Mouse (Mus musculus) intestine, embryonic 16.5 days (tissue): ENCODE measurements around the gene Ptma. TPM values are rescaled to one million over a fixed set of nuclear protein-coding genes. Genes with fewer than 3 reads are reported as not detected.

Experiments
- ATAC-seq: fragments of 200-750 bp; cut with Nextera tagmentation; 2 replicates; pipeline ENCODE4 v1.8.0; 2017; ENCODE audit warnings: moderate TSS enrichment, moderate library complexity
- H3K27ac ChIP-seq: fragments of 300-500 bp; sonication (generic); 2 replicates; pipeline ENCODE4 v1.5.1; 2014; ENCODE audit warnings: mild to moderate bottlenecking, low read length
- H3K27me3 ChIP-seq: fragments of 300-500 bp; sonication (generic); replicated peaks from 2 replicates; pipeline ENCODE4 v1.6.1; 2014; ENCODE audit warnings: low read length, control low read depth, mixed read lengths; ENCODE audit not compliant: control insufficient read depth, insufficient read depth
- H3K36me3 ChIP-seq: fragments of 300-500 bp; sonication (generic); 2 replicates; pipeline ENCODE4 v1.6.1; 2014; ENCODE audit warnings: low read length, control low read depth; ENCODE audit not compliant: control insufficient read depth, insufficient read depth
- H3K4me1 ChIP-seq: fragments of 300-500 bp; sonication (generic); 2 replicates; pipeline ENCODE4 v1.6.1; 2014; ENCODE audit warnings: low read length, control low read depth, mixed read lengths; ENCODE audit not compliant: control insufficient read depth, insufficient read depth
- H3K4me2 ChIP-seq: fragments of 300-500 bp; sonication (generic); 2 replicates; pipeline ENCODE4 v1.6.1; 2014; ENCODE audit warnings: low read depth, low read length, control low read depth
- H3K4me3 ChIP-seq: fragments of 300-500 bp; sonication (generic); 2 replicates; pipeline ENCODE4 v1.5.1; 2014; ENCODE audit warnings: mild to moderate bottlenecking, low read length
- H3K9ac ChIP-seq: fragments of 300-500 bp; sonication (generic); 2 replicates; pipeline ENCODE4 v1.6.1; 2014; ENCODE audit warnings: low read depth, low read length
- H3K9me3 ChIP-seq: fragments of 300-500 bp; sonication (generic); 2 replicates; pipeline ENCODE4 v1.6.1; 2016; ENCODE audit warnings: low read length, control low read depth; ENCODE audit not compliant: control insufficient read depth
- WGBS: fragments of 180-500 bp; shearing (Covaris S2); extraction: QIAGEN DNeasy Blood & Tissue Kit; methylation state at CpG from one replicate; pipeline ENCODE4 v1.1.7; 2014; 5-methylcytosine and 5-hydroxymethylcytosine counted together
- polyA plus RNA-seq: library from polyadenylated mRNA; unstranded; fragments of >200 nt; fragmentation: Nextera tagmentation; extraction: Ambion mirVana; gene quantifications from 2 replicates; pipeline ENCODE4 v1.2.1, GENCODE M21; 2015

The Ptma gene
- polyA plus RNA-seq, 1 experiment from 2014 or later: 1,813 TPM

DNA sequence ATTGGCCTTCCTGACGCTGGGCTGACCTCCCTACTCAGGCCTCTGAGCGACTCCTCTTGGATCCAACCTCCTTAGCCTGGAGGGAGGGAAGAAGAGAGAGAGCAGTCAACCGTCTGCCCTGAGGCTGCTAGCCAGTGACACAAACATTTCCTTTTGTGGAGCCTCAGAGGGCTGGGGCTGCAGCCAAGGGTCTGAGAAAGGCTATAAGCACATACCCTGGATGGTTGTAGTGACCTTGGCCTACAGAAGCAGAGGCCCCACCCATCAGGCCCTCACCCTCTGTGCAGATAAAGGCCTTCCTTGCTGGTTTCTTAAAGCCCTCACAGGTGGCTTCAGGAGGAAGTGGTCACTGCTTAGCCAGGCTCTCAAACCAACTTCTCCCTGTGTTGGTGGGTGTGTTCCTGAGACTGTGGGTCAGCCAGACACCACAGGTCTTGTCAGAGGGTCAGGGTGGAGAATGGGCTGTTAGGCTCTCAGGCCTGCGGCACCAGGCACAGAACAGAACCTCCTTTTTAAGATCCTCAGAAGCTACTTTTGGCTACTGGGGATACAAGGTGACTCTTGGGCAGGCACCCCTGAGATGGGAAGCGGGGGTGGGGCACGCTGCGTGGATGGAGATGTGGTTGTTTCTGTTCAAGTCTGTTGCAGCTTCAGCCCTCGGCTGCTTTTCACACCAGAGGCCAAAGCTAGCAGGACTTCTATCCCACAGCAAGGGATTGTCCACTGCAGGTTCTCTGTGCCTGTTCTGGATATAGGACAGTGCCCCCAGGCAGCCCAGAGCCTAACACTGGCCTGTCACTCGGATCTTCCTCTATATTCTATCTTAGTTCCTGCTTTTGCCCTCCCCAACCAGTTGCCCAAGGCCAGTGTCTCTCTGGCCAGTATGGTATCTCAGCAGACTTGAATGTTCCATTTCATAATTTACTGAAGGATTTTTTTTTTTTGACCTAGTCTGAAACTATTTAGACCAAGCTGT lies 34.1 kb upstream of the Ptma start:
- H3K27ac ChIP-seq: peak overlapping the region; percentile 96
- H3K4me1 ChIP-seq: peaks cover 37% of the 10 kb centered on the region
- H3K27me3 ChIP-seq: no peaks in the 10 kb centered on the region
- H3K4me3 ChIP-seq: no peak overlapping the region
- whole genome bisulfite sequencing: 62% methylated on average over 9 of the region's 9 CpGs
- no peak for ATAC-seq
- 0 out of 2 replicates have a peak overlapping the region, but pooled peaks have one; percentile 17 for H3K4me2 ChIP-seq
- H3K9ac ChIP-seq: peak overlapping the region; percentile 58
- H3K36me3 ChIP-seq: no peaks in the 10 kb centered on the region
- H3K9me3 ChIP-seq: no peaks in the 10 kb centered on the region

DNA sequence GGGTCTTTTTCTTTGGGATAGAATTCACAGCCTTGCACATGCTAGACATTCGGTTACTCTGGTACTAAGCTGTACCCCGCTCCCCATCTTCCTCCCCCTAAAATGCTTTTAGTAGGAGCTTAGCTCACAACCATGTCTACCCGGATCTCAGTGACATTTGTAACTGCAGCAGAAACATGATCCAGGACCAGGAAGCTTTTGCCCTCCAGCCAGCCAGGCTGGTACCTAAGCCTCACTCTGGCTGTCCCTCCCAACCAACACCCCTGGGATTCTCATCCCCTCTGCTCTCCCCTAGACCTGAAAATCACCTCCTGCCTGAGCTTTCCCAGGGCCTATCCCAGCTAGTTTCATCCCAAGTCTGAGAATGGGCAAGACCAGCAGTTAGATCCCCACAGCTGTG lies 32.7 kb upstream of the Ptma start:
- no peaks in the 10 kb centered on the region for H3K36me3 ChIP-seq
- H3K9me3 ChIP-seq: no peaks in the 10 kb centered on the region
- no peak overlapping the region for H3K4me3 ChIP-seq
- H3K9ac ChIP-seq: 0 out of 2 replicates have a peak overlapping the region, but pooled peaks have one; percentile 8
- no peak overlapping the region for H3K4me2 ChIP-seq
- H3K27ac ChIP-seq: no peak overlapping the region
- H3K4me1 ChIP-seq: peaks cover 46% of the 10 kb centered on the region
- H3K27me3 ChIP-seq: no peaks in the 10 kb centered on the region
- WGBS: 90% methylated on average over 3 of the region's 3 CpGs
- ATAC-seq: no peak

DNA sequence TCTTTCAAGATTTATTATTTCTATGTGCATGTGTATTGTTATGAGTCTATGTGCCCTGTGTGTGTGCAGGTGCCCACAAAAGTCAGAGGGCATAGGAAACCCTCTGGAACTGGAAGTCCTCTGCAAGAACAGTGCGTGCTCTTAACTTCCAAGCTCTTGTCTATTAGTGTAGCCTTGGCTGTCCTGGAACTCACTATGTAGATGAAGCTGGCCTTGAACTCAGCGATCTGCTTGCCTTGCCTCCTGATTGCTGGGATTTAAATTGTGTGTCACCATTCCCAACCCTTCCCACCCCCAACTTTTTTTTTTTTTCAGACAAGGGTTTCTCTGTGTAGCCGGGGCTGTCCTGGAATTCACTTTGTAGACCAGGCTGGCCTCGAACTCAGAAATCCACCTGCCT lies 30.2 kb upstream of the Ptma start:
- ATAC-seq: no peak
- WGBS: 89% methylated on average over 4 of the region's 4 CpGs
- Histone ChIP-seq H3K4me1 (peaks cover 51% of the 10 kb centered on the region), H3K4me2 (no peak overlapping the region), H3K36me3 (no peaks in the 10 kb centered on the region), H3K9me3 (no peaks in the 10 kb centered on the region), H3K27ac (no peak overlapping the region), H3K9ac (no peak overlapping the region), H3K4me3 (no peak overlapping the region), H3K27me3 (no peaks in the 10 kb centered on the region)

DNA sequence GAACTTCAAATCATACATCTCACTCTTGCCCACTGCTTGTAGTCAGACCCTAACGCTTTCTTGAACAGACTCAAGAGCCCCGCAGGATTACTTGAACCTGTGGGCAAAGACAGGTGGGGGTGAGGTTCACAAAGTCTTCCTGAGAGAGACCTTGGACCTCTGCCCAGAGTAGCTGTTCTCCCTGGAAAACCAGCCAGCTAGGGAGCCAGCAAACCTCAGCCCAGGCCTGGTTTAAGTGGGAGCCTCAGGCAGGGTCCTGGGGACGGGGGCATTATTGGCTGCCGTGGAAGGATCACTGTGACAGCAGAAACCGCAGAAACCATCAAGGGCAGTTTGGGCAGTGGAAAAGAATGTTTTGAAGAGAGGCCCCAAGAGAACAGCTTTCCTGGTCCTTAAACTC lies 29.2 kb upstream of the Ptma start:
- 63% methylated on average over 5 of the region's 5 CpGs for WGBS
- Histone ChIP-seq H3K9me3 (no peaks in the 10 kb centered on the region), H3K4me2 (no peak overlapping the region), H3K27me3 (no peaks in the 10 kb centered on the region), H3K36me3 (no peaks in the 10 kb centered on the region), H3K4me3 (no peak overlapping the region), H3K4me1 (peaks cover 49% of the 10 kb centered on the region), H3K27ac (peak overlapping the region; percentile 80), H3K9ac (peak overlapping the region; percentile 21)
- ATAC-seq: peak; percentile 36; the same call in 1 of the 2 replicates

DNA sequence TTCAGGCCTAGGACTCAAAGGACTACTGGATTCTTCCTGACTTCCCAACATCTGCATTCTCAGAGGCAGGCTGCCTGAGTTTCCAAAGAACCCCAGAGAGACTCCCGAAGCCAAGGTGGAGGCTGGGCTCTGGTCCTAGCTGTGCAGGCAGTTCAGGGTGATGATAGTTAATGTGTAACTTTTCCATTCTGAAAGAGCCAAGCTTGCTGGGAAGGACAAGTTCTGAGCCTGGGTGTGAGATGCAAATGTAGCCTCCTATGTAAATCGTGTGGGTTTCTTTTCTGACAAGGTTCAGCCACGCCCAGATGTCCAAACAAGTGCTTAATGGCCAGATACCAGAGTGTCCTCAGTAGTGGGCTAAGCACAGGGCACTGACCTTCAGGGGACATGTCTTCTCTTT lies 28.5 kb upstream of the Ptma start:
- 34% methylated on average over 3 of the region's 3 CpGs for WGBS
- no peak overlapping the region for H3K4me2 ChIP-seq

DNA sequence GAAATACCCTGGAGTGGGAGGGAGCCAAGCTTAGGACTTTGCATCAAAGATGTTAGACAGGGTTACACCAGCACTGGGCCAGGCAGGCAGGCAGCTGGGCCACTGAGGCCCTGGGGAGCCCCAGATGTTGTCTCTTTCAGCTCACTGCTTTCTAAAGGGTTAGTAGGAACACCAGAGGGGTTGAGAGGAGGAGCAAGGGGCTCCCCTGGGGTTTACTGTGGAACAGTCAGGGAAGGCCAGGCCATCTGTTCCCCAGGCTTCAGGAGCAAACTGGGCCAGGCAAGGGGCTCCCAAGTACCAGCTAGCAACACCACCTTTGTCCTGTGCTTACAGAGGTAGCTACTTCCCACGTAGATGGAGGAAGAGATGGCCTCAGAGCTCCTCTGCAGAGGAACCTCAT lies 27.9 kb upstream of the Ptma start:
- Histone ChIP-seq H3K4me2 (no peak overlapping the region), H3K9ac (peak overlapping the region; percentile 50), H3K36me3 (no peaks in the 10 kb centered on the region), H3K27ac (peak overlapping the region; percentile 80), H3K4me1 (peaks cover 54% of the 10 kb centered on the region), H3K27me3 (no peaks in the 10 kb centered on the region), H3K4me3 (no peak overlapping the region), H3K9me3 (no peaks in the 10 kb centered on the region)
- ATAC-seq: no peak
- whole genome bisulfite sequencing: 50% methylated on average over 1 of the region's 1 CpGs

More for the DNA sequence above, 28.5 kb upstream of the Ptma start:
- Histone ChIP-seq H3K9ac (peak overlapping the region; percentile 21), H3K4me3 (no peak overlapping the region), H3K36me3 (no peaks in the 10 kb centered on the region), H3K9me3 (no peaks in the 10 kb centered on the region), H3K27ac (peak overlapping the region; percentile 80), H3K27me3 (no peaks in the 10 kb centered on the region), H3K4me1 (peaks cover 48% of the 10 kb centered on the region)
- peak; percentile 76 for ATAC-seq

DNA sequence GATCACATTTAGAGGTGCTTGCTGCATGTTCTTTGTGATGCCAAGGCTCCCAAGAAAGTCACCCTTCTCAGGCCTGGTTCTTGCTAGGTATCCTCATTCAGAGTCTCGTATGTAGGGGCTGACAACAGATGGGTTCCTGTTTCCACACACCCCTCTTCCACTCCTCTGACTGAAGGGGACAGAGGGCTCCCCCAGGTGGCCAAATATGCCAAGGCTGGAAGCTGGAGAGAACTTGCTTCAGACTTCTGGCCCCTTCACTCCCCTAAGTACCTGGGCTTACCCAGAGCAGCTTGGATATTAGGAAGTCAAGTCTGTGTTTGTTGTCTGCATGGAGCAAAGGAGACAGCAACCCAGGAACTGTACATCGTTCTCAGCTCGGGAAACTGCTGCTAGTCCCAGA lies 26.6 kb upstream of the Ptma start:
- H3K27ac ChIP-seq: no peak overlapping the region
- peaks cover 61% of the 10 kb centered on the region for H3K4me1 ChIP-seq
- ATAC-seq: no peak
- H3K4me3 ChIP-seq: no peak overlapping the region
- H3K4me2 ChIP-seq: no peak overlapping the region
- H3K9ac ChIP-seq: no peak overlapping the region
- WGBS: 36% methylated on average over 3 of the region's 3 CpGs
- no peaks in the 10 kb centered on the region for H3K27me3 ChIP-seq
- no peaks in the 10 kb centered on the region for H3K9me3 ChIP-seq
- no peaks in the 10 kb centered on the region for H3K36me3 ChIP-seq

DNA sequence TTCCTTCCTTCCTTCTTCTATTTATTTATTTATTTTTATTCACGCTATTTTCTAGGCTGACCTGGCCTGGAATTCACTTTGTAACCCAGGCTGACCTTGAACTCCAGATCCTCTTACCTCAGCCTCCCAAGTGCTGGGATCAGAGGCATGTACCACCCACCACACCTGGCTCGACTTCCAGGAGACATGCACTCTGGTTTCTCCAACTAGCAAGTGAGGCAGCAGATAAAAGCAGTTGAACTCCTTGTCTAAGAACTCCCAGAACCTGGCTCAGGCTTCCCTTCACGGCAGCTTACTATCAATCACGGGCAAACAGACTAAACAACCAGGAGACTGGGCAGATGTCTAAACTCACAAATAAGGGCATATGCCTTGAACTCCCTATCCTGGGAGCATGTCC lies 25.8 kb upstream of the Ptma start:
- Histone ChIP-seq H3K4me1 (peaks cover 69% of the 10 kb centered on the region), H3K4me2 (no peak overlapping the region), H3K27ac (peak overlapping the region; percentile 36; the same call in 1 of the 2 replicates), H3K36me3 (no peaks in the 10 kb centered on the region), H3K27me3 (no peaks in the 10 kb centered on the region), H3K4me3 (no peak overlapping the region), H3K9ac (no peak overlapping the region), H3K9me3 (no peaks in the 10 kb centered on the region)
- WGBS: 60% methylated on average over 4 of the region's 4 CpGs
- no peak for ATAC-seq

DNA sequence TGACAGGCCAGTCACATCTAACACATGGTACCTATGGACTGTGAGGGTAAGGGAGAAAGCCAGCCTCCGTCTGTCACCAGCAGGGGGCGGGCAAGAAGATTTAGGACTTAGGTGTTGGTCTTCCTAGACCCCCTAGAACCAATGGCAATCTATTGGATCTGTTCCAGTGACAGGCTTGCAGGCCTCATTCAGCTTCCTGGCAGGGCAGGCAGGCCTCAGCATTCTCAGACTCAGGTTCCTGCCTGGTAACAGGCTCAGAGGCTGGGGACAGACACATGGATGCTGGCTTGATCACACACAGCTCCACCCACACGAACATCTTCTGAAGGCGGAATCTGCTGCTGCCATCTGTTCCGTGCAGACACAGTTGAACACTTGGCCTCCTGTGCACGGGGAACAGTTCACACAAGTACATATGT lies 25.4 kb upstream of the Ptma start:
- H3K27me3 ChIP-seq: no peaks in the 10 kb centered on the region
- peak overlapping the region; percentile 36; the same call in 1 of the 2 replicates for H3K27ac ChIP-seq
- H3K9ac ChIP-seq: no peak overlapping the region
- H3K4me3 ChIP-seq: no peak overlapping the region
- H3K9me3 ChIP-seq: no peaks in the 10 kb centered on the region
- no peak for ATAC-seq
- WGBS: 27% methylated on average over 6 of the region's 6 CpGs
- no peaks in the 10 kb centered on the region for H3K36me3 ChIP-seq
- peaks cover 70% of the 10 kb centered on the region for H3K4me1 ChIP-seq
- H3K4me2 ChIP-seq: no peak overlapping the region
